Mouse (Mus musculus) megakaryocyte, embryonic 14.5 days (primary cell): ENCODE measurements around the gene Tead1.

Source experiments
- FLI1 ChIP-seq: IDR thresholded peaks from 2 replicates; pipeline ENCODE4 v1.6.1; 2012; ENCODE audit warnings: low read length, inconsistent platforms, mixed read lengths
- GATA1 ChIP-seq: IDR thresholded peaks from 3 replicates; pipeline ENCODE4 v1.6.1; 2012; ENCODE audit warnings: mixed read lengths, low read length, inconsistent platforms, borderline replicate concordance

GRCm38 (mm10) chr7:112714783-112715182 lies 35.7 kb downstream of the Tead1 start:
- no peak for TF ChIP-seq GATA1
- TF ChIP-seq FLI1, result no peak
